Mouse (Mus musculus) lung, adult 2 months (tissue): ENCODE measurements around the gene Actr5. TPM values are rescaled to one million over a fixed set of nuclear protein-coding genes. Genes with fewer than 3 reads are reported as not detected.

Experiments used
- DNase-seq: peaks from one replicate; pipeline ENCODE4 v3.0.0; 2022
- H3K4me1 ChIP-seq: fragments of 200-500 bp; 2 replicates; pipeline ENCODE4 v1.6.1; 2011; ENCODE audit warnings: low read length; ENCODE audit not compliant: control insufficient read depth, insufficient read depth
- H3K4me3 ChIP-seq: fragments of 200-500 bp; replicated peaks from 2 replicates; pipeline ENCODE3; 2011; ENCODE audit warnings: low read depth, mild to moderate bottlenecking, control low read depth, low read length; ENCODE audit errors: extremely low read depth
- CTCF ChIP-seq: fragments of 200-500 bp; IDR thresholded peaks from 2 replicates; pipeline ENCODE4 v1.5.1; 2011; ENCODE audit warnings: mild to moderate bottlenecking, low read length, control low read depth; ENCODE audit not compliant: insufficient read depth
- POLR2A ChIP-seq: fragments of 200-500 bp; IDR thresholded peaks from 2 replicates; pipeline ENCODE4 v1.6.1; 2011; ENCODE audit warnings: low read depth, mild to moderate bottlenecking, control low read depth, low read length, borderline replicate concordance; ENCODE audit errors: extremely low read depth
- WGBS: fragments of 180-500 bp; shearing (Covaris S2); methylation state at CpG from one replicate; pipeline ENCODE4 v1.1.7; 2018; 5-methylcytosine and 5-hydroxymethylcytosine counted together
- polyA plus RNA-seq: library from polyadenylated mRNA; depleted of rRNA; stranded (reverse); fragments of >200 nt; gene quantifications from 2 replicates; pipeline ENCODE4 v1.2.3, GENCODE M21; 2012

Gene Actr5
- polyA plus RNA-seq, 1 experiment, result 9.0 TPM

GRCm38 (mm10) chr2:158672829-158673228 lies 48.1 kb downstream of the Actr5 start:
- H3K4me1 ChIP-seq, result peaks cover 34% of the 10 kb centered on the region
- DNase-seq, result peak; percentile 42
- no peak for TF ChIP-seq CTCF
- TF ChIP-seq POLR2A, result no peak
- no peak overlapping the region for H3K4me3 ChIP-seq
- WGBS, result 5% methylated on average over 6 of the region's 6 CpGs

GRCm38 (mm10) chr2:158673493-158673892 lies 48.8 kb downstream of the Actr5 start:
- TF ChIP-seq CTCF, result no peak
- no peak for TF ChIP-seq POLR2A
- no peak overlapping the region for H3K4me3 ChIP-seq
- WGBS, result 30% methylated on average over 4 of the region's 4 CpGs
- H3K4me1 ChIP-seq, result peaks cover 34% of the 10 kb centered on the region
- DNase-seq, result no peak

GRCm38 (mm10) chr2:158674131-158674530 lies 49.4 kb downstream of the Actr5 start:
- no peak for TF ChIP-seq POLR2A
- no peak for TF ChIP-seq CTCF
- 45% methylated on average over 6 of the region's 6 CpGs for WGBS
- no peak for DNase-seq
- H3K4me3 ChIP-seq, result no peak overlapping the region
- H3K4me1 ChIP-seq, result peaks cover 34% of the 10 kb centered on the region

DNA sequence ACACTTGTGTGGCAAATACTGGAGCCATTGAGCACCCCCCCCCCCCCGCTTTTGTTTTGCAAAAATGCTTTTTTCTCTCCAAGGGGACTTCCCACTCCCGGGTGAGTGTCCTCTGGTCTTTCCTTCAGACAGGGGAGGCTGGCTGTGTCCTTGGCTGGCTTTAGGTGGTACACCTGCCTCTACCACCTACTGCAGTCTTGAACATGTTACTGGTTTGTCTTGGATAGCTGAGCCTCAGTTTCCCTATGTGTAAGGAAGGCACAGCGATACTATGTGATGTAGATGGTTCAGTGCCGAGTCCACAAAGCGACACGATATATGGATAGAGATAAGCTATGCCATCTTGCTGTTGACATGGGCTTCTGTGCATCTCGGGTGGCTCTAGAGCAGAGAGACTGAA lies 50.1 kb downstream of the Actr5 start:
- Histone ChIP-seq H3K4me1 (peaks cover 34% of the 10 kb centered on the region), H3K4me3 (no peak overlapping the region)
- no peak for DNase-seq
- TF ChIP-seq POLR2A (no peak), CTCF (no peak)
- 69% methylated on average over 7 of the region's 7 CpGs for WGBS

- WGBS, result 45% methylated on average over 6 of the region's 6 CpGs
- H3K4me1 ChIP-seq, result peaks cover 36% of the 10 kb centered on the region
- DNase-seq, result no peak
Observed at GRCm38 (mm10) chr2:158675161-158675560, 50.5 kb downstream of the Actr5 start.

DNA sequence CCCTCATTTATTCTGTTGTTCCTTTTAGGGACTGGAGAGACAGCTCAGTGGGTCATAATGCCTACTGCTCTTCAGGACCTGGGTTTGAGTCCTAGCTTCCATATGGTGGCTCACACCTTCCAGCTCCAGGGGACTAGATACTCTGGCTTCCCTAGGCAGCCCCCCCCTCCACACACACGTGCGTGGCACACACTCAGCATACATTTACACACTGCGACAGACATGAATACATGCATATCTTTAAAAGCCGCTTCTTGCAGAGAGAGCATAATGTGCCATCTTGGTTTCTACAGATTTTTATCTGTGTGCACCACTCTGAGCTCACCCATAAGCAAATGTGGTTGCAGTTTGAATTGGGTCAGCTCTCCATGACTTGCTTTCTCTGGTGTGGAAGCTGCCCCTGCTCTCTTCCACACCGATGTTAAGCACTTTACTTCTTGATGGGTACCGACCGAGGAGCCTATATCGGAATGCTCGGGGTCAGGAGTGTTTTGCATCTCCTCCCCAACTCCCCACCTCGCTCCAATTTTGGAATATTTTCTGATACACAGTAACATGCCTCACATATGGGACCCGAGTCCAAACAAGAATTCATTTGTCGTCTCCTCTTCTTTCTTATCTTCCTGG lies 51.3 kb downstream of the Actr5 start:
- H3K4me3 ChIP-seq, result no peak overlapping the region
- 75% methylated on average over 12 of the region's 12 CpGs for WGBS
- no peak for DNase-seq
- H3K4me1 ChIP-seq, result peaks cover 36% of the 10 kb centered on the region
- TF ChIP-seq CTCF, result no peak
- no peak for TF ChIP-seq POLR2A

More at GRCm38 (mm10) chr2:158675161-158675560, 50.5 kb downstream of the Actr5 start:
- TF ChIP-seq POLR2A, result no peak
- no peak for TF ChIP-seq CTCF
- no peak overlapping the region for H3K4me3 ChIP-seq

GRCm38 (mm10) chr2:158677946-158678345 lies 53.3 kb downstream of the Actr5 start:
- Histone ChIP-seq H3K4me3 (no peak overlapping the region), H3K4me1 (peaks cover 28% of the 10 kb centered on the region)
- 61% methylated on average over 8 of the region's 8 CpGs for WGBS
- no peak for DNase-seq
- TF ChIP-seq POLR2A (no peak), CTCF (no peak)

DNA sequence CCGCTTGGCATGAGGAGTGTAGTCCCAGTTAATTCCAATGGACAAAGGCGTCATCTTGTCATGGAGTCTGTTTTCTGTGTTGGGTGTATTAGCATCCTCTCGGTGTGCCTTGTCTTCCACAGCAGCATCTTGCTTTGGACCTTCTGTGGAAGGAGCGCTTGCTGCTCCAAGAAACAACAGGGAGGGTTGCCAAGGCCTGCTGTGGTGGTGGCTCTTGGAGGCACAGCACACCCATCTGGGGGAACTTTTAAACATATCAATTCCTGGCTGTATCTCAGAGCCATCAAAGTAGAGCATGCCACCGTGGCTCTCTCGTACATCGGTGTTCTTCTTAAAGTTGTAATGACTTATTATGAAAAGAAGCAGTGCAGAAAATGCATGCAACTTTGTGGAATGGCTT lies 54.4 kb downstream of the Actr5 start:
- Histone ChIP-seq H3K4me3 (no peak overlapping the region), H3K4me1 (peaks cover 19% of the 10 kb centered on the region)
- DNase-seq, result no peak
- TF ChIP-seq POLR2A (no peak), CTCF (no peak)
- 79% methylated on average over 7 of the region's 7 CpGs for WGBS

GRCm38 (mm10) chr2:158680357-158680889 lies 55.7 kb downstream of the Actr5 start:
- Histone ChIP-seq H3K4me3 (no peak overlapping the region), H3K4me1 (peaks cover 15% of the 10 kb centered on the region)
- TF ChIP-seq POLR2A (no peak), CTCF (no peak)
- no peak for DNase-seq
- 58% methylated on average over 10 of the region's 10 CpGs for WGBS

GRCm38 (mm10) chr2:158681714-158682113 lies 57.0 kb downstream of the Actr5 start:
- no peak for TF ChIP-seq POLR2A
- TF ChIP-seq CTCF, result no peak
- Histone ChIP-seq H3K4me1 (peaks cover 15% of the 10 kb centered on the region), H3K4me3 (no peak overlapping the region)
- WGBS, result 66% methylated on average over 6 of the region's 6 CpGs
- DNase-seq, result no peak
